Mouse (Mus musculus) macrophage (primary cell): ENCODE results near the gene Zdhhc19. TPM values are rescaled to one million over a fixed set of nuclear protein-coding genes. Genes with fewer than 3 reads are reported as not detected.

Experiments
- H3K27ac ChIP-seq: fragments of 350-480 bp; formaldehyde crosslinking; 2 replicates; pipeline ENCODE4 v1.9.0; 2021
- H3K36me3 ChIP-seq: fragments of 350-480 bp; formaldehyde crosslinking; 2 replicates; pipeline ENCODE4 v1.9.0; 2021; ENCODE audit errors: inconsistent target
- H3K4me3 ChIP-seq: fragments of 350-480 bp; formaldehyde crosslinking; 2 replicates; pipeline ENCODE4 v1.9.0; 2021; ENCODE audit errors: inconsistent target
- H3K79me2 ChIP-seq: fragments of 350-480 bp; formaldehyde crosslinking; 2 replicates; pipeline ENCODE4 v1.9.0; 2021; ENCODE audit errors: inconsistent target
- WGBS: methylation state at CpG from one replicate; pipeline ENCODE4 v1.1.7; 2026; ENCODE audit warnings: inconsistent platforms; ENCODE audit not compliant: missing documents; 5-methylcytosine and 5-hydroxymethylcytosine counted together
- polyA plus RNA-seq: library from polyadenylated mRNA; stranded (reverse); fragments of 250-400 nt; gene quantifications from 3 replicates; pipeline ENCODE4 v1.2.4, GENCODE M21; 2018; ENCODE audit warnings: inconsistent platforms

The Zdhhc19 gene
- polyA plus RNA-seq, 1 experiment from 2014 or later: not detected

GRCm38 (mm10) chr16:32588568-32588967 lies 92.5 kb downstream of the Zdhhc19 start:
- Histone ChIP-seq H3K4me3 (no peak overlapping the region), H3K79me2 (no peaks in the 10 kb centered on the region), H3K36me3 (no peaks in the 10 kb centered on the region), H3K27ac (no peak overlapping the region)
- 94% methylated on average over 3 of the region's 3 CpGs for WGBS

GRCm38 (mm10) chr16:32591521-32591920 lies 95.5 kb downstream of the Zdhhc19 start:
- no peak overlapping the region for H3K27ac ChIP-seq
- H3K36me3 ChIP-seq: no peaks in the 10 kb centered on the region
- 94% methylated on average over 8 of the region's 8 CpGs for WGBS
- no peak overlapping the region for H3K4me3 ChIP-seq
- H3K79me2 ChIP-seq: no peaks in the 10 kb centered on the region

- no peaks in the 10 kb centered on the region for H3K36me3 ChIP-seq
- 72% methylated on average over 5 of the region's 5 CpGs for WGBS
- H3K27ac ChIP-seq: no peak overlapping the region
- no peak overlapping the region for H3K4me3 ChIP-seq
- no peaks in the 10 kb centered on the region for H3K79me2 ChIP-seq
Measured at GRCm38 (mm10) chr16:32593283-32593805, 97.3 kb downstream of the Zdhhc19 start.

GRCm38 (mm10) chr16:32593916-32594315 lies 97.9 kb downstream of the Zdhhc19 start:
- Histone ChIP-seq H3K27ac (no peak overlapping the region), H3K4me3 (no peak overlapping the region)
- 65% methylated on average over 5 of the region's 5 CpGs for WGBS

GRCm38 (mm10) chr16:32594701-32595100 lies 98.6 kb downstream of the Zdhhc19 start:
- Histone ChIP-seq H3K4me3 (no peak overlapping the region), H3K79me2 (no peaks in the 10 kb centered on the region), H3K27ac (no peak overlapping the region), H3K36me3 (no peaks in the 10 kb centered on the region)
- WGBS: 78% methylated on average over 5 of the region's 5 CpGs

More at GRCm38 (mm10) chr16:32593916-32594315, 97.9 kb downstream of the Zdhhc19 start:
- no peaks in the 10 kb centered on the region for H3K79me2 ChIP-seq
- no peaks in the 10 kb centered on the region for H3K36me3 ChIP-seq

- no peaks in the 10 kb centered on the region for H3K79me2 ChIP-seq
- no peaks in the 10 kb centered on the region for H3K36me3 ChIP-seq
- no peak overlapping the region for H3K4me3 ChIP-seq
- WGBS: 46% methylated on average over 9 of the region's 10 CpGs
- H3K27ac ChIP-seq: peak overlapping the region; percentile 10; the same call in 1 of the 2 replicates
Measured at GRCm38 (mm10) chr16:32595142-32595855, 99.2 kb downstream of the Zdhhc19 start.

- H3K36me3 ChIP-seq: no peaks in the 10 kb centered on the region
- 37% methylated on average over 4 of the region's 4 CpGs for WGBS
- H3K27ac ChIP-seq: peak overlapping the region; percentile 73
- H3K4me3 ChIP-seq: no peak overlapping the region
- no peaks in the 10 kb centered on the region for H3K79me2 ChIP-seq
Measured at GRCm38 (mm10) chr16:32597909-32598381, 101.9 kb downstream of the Zdhhc19 start.

GRCm38 (mm10) chr16:32599151-32599550 lies 103.1 kb downstream of the Zdhhc19 start:
- no peaks in the 10 kb centered on the region for H3K79me2 ChIP-seq
- peak overlapping the region; percentile 73 for H3K27ac ChIP-seq
- no peak overlapping the region for H3K4me3 ChIP-seq
- no peaks in the 10 kb centered on the region for H3K36me3 ChIP-seq
- WGBS: 0% methylated on average over 1 of the region's 1 CpGs

- H3K27ac ChIP-seq: no peak overlapping the region
- H3K79me2 ChIP-seq: no peaks in the 10 kb centered on the region
- WGBS: 100% methylated on average over 3 of the region's 3 CpGs
- no peaks in the 10 kb centered on the region for H3K36me3 ChIP-seq
- H3K4me3 ChIP-seq: no peak overlapping the region
Measured at GRCm38 (mm10) chr16:32602193-32602685, 106.2 kb downstream of the Zdhhc19 start.

- Histone ChIP-seq H3K79me2 (peaks cover 35% of the 10 kb centered on the region), H3K36me3 (no peaks in the 10 kb centered on the region), H3K27ac (peak overlapping the region; percentile 45), H3K4me3 (no peak overlapping the region; the same call in 1 of the 2 replicates)
- WGBS: 76% methylated on average over 7 of the region's 7 CpGs
Measured at GRCm38 (mm10) chr16:32607562-32608343, 111.7 kb downstream of the Zdhhc19 start.

GRCm38 (mm10) chr16:32608344-32608711 lies 112.3 kb downstream of the Zdhhc19 start:
- no peaks in the 10 kb centered on the region for H3K36me3 ChIP-seq
- WGBS: 14% methylated on average over 8 of the region's 8 CpGs
- peaks cover 38% of the 10 kb centered on the region for H3K79me2 ChIP-seq
- H3K27ac ChIP-seq: peak overlapping the region; percentile 45
- H3K4me3 ChIP-seq: peak overlapping the region; percentile 62; the same call in 1 of the 2 replicates

- WGBS: under 1% methylated on average over 63 of the region's 73 CpGs
- Histone ChIP-seq H3K79me2 (peaks cover 38% of the 10 kb centered on the region), H3K27ac (peak within 1 kb of the TSS; percentile 49), H3K36me3 (no peaks in the 10 kb centered on the region), H3K4me3 (peak within 1 kb of the TSS; percentile 62)
Measured at GRCm38 (mm10) chr16:32608712-32609400, 112.8 kb downstream of the Zdhhc19 start, which contains the start of gene Tfrc. TSS of gene Tfrc (plus strand) at chr16:32608920.

- WGBS: under 1% methylated on average over 14 of the region's 14 CpGs
- Histone ChIP-seq H3K79me2 (peaks cover 38% of the 10 kb centered on the region), H3K4me3 (peak overlapping the region; percentile 62), H3K36me3 (0 out of 2 replicates have a peak, but pooled peaks cover 1% of the 10 kb centered on the region), H3K27ac (peak overlapping the region; percentile 49)
Measured at GRCm38 (mm10) chr16:32609401-32609779, 113.3 kb downstream of the Zdhhc19 start.
